Mouse (Mus musculus) lung, adult 2 months (tissue): ENCODE measurements around the gene Rrp1b.

Experiments used
- CTCF ChIP-seq: fragments of 200-500 bp; IDR thresholded peaks from 2 replicates; pipeline ENCODE4 v1.5.1; 2011; ENCODE audit warnings: mild to moderate bottlenecking, low read length, control low read depth; ENCODE audit not compliant: insufficient read depth
- POLR2A ChIP-seq: fragments of 200-500 bp; IDR thresholded peaks from 2 replicates; pipeline ENCODE4 v1.6.1; 2011; ENCODE audit warnings: low read depth, mild to moderate bottlenecking, control low read depth, low read length, borderline replicate concordance; ENCODE audit errors: extremely low read depth

DNA sequence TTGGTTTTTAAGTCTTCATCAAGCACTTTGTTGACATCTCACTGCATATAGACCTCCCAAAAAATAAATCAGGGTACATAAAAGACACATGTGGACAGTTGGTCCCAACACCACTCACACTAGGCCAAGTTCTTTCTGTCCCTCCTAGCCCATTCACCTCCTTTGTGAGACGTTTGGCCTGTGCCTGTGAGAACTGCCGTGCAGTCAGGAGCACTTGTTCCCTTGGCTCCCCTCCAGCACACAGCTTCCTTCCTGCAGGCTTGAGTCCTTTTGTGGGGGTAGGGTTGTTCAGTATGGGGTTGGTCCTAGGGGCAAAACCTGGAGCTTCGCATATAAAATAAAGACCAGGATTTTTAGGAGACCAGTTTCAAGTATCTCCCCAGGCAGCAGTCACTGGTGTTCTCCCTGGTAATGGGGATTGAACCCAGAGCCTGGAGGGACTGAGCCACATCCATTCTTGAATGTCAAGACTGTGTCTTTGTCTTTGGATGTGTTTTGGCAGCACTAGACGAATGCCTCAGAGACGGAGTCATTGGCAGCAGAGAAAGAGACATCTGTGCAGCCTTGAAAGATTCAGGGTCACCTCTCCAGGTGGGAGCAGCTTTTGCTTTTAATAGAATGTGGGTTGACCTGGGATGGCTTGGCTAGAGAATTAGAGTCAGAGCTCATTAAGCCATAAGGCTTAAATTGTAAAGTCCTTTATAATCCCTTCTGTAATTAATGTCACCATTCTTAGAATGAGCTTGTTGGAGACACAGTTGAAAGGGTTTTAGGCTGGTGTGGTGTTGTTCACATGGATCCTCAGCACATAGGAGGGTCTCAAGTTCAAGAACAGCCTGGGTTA, 16.6 kb downstream of the Rrp1b start:
- no peak for TF ChIP-seq POLR2A
- no peak for TF ChIP-seq CTCF
